Mouse (Mus musculus): Measurements from ENCODE around the gene Epb41. TPM values are rescaled to one million over a fixed set of nuclear protein-coding genes. Genes with fewer than 3 reads are reported as not detected.

Epb41 gene
- total RNA-seq, 2 experiments from 2014 or later, result 1,733 to 3,570 TPM

Other genes starting within 250 kb of the Epb41 start
- 0.19 and 5.9 TPM in 2 replicates for gene Ptpru, start 237.0 kb downstream of the Epb41 start, total RNA-seq (2015; ENCODE audit: low replicate concordance)
- gene Ptpru, start 237.0 kb downstream of the Epb41 start, total RNA-seq (2017; ENCODE audit: low replicate concordance), result 0.56 and 3.2 TPM in 2 replicates
- gene Mecr, start 231.9 kb downstream of the Epb41 start, total RNA-seq (2015; ENCODE audit: low replicate concordance), result 6.7 and 11.1 TPM in 2 replicates
- 6.4 and 10.3 TPM in 2 replicates for gene Mecr, start 231.9 kb downstream of the Epb41 start, total RNA-seq (2017; ENCODE audit: low replicate concordance)
- gene Srsf4, start 201.7 kb downstream of the Epb41 start, total RNA-seq (2015; ENCODE audit: low replicate concordance), result 20.9 and 23.6 TPM in 2 replicates
- gene Srsf4, start 201.7 kb downstream of the Epb41 start, total RNA-seq (2017; ENCODE audit: low replicate concordance), result 45.2 and 61.6 TPM in 2 replicates
- not detected in 2 replicates for gene Tmem200b, start 153.6 kb downstream of the Epb41 start, total RNA-seq (2015; ENCODE audit: low replicate concordance)
- gene Tmem200b, start 153.6 kb downstream of the Epb41 start, total RNA-seq (2017; ENCODE audit: low replicate concordance), result 2.0 TPM in 1 of 2 replicates, not detected in the other
- 2.7 TPM in 1 of 2 replicates, not detected in the other for gene Gm10300, start 624 bp downstream of the Epb41 start, total RNA-seq (2015; ENCODE audit: low replicate concordance)
- gene Gm10300, start 624 bp downstream of the Epb41 start, total RNA-seq (2017; ENCODE audit: low replicate concordance), result 3.7 and 3.9 TPM in 2 replicates
- not detected in 2 replicates for gene Oprd1, start 69.2 kb upstream of the Epb41 start, total RNA-seq (2015; ENCODE audit: low replicate concordance)
- gene Oprd1, start 69.2 kb upstream of the Epb41 start, total RNA-seq (2017; ENCODE audit: low replicate concordance), result 0.09 and 0.14 TPM in 2 replicates
- 14.0 and 16.1 TPM in 2 replicates for gene Ythdf2, start 137.0 kb upstream of the Epb41 start, total RNA-seq (2015; ENCODE audit: low replicate concordance)
- 15.0 and 43.1 TPM in 2 replicates for gene Ythdf2, start 137.0 kb upstream of the Epb41 start, total RNA-seq (2017; ENCODE audit: low replicate concordance)
- 7.5 and 12.5 TPM in 2 replicates for gene Gmeb1, start 186.3 kb upstream of the Epb41 start, total RNA-seq (2015; ENCODE audit: low replicate concordance)
- gene Gmeb1, start 186.3 kb upstream of the Epb41 start, total RNA-seq (2017; ENCODE audit: low replicate concordance), result 10.3 and 12.5 TPM in 2 replicates
- gene Taf12, start 199.1 kb upstream of the Epb41 start, total RNA-seq (2015; ENCODE audit: low replicate concordance), result 10.2 and 13.0 TPM in 2 replicates
- 8.9 and 18.8 TPM in 2 replicates for gene Taf12, start 199.1 kb upstream of the Epb41 start, total RNA-seq (2017; ENCODE audit: low replicate concordance)
- not detected in 2 replicates for gene Rab42, start 228.1 kb upstream of the Epb41 start, total RNA-seq (2015; ENCODE audit: low replicate concordance)
- not detected in 2 replicates for gene Rab42, start 228.1 kb upstream of the Epb41 start, total RNA-seq (2017; ENCODE audit: low replicate concordance)